Mouse (Mus musculus) liver, embryonic 16.5 days (tissue): ENCODE results near the gene Gm10961. TPM values are rescaled to one million over a fixed set of nuclear protein-coding genes. Genes with fewer than 3 reads are reported as not detected.
"Not testable (repeated sequence)": the region's sequence is repeated elsewhere in the genome, so short reads cannot be mapped to it uniquely, and the experiment has no call there.

ENCODE experiments used
- ATAC-seq: fragments of 200-750 bp; cut with Nextera tagmentation; 2 replicates; pipeline ENCODE4 v1.8.0; 2017; ENCODE audit warnings: low read depth, mild to moderate bottlenecking, moderate number of reproducible peaks, moderate library complexity
- H3K27ac ChIP-seq: fragments of 300-500 bp; sonication (generic); 2 replicates; pipeline ENCODE4 v1.5.1; 2014; ENCODE audit warnings: mild to moderate bottlenecking, low read length
- H3K27me3 ChIP-seq: fragments of 300-500 bp; sonication (generic); 2 replicates; pipeline ENCODE4 v1.6.1; 2014; ENCODE audit warnings: low read depth, low read length, mixed read lengths; ENCODE audit not compliant: control insufficient read depth, insufficient read depth
- H3K36me3 ChIP-seq: fragments of 300-500 bp; sonication (generic); 2 replicates; pipeline ENCODE4 v1.6.1; 2014; ENCODE audit warnings: mild to moderate bottlenecking; ENCODE audit not compliant: control insufficient read depth, insufficient read depth
- H3K4me1 ChIP-seq: fragments of 300-500 bp; sonication (generic); 2 replicates; pipeline ENCODE4 v1.6.1; 2014; ENCODE audit warnings: low read depth, low read length, mixed read lengths; ENCODE audit not compliant: control insufficient read depth
- H3K4me2 ChIP-seq: fragments of 300-500 bp; sonication (generic); 2 replicates; pipeline ENCODE4 v1.6.1; 2014; ENCODE audit warnings: low read depth, low read length, mixed read lengths
- H3K4me3 ChIP-seq: fragments of 300-500 bp; sonication (generic); 2 replicates; pipeline ENCODE4 v1.5.1; 2014; ENCODE audit warnings: low read depth, mild to moderate bottlenecking, low read length
- H3K9ac ChIP-seq: fragments of 300-500 bp; sonication (generic); 2 replicates; pipeline ENCODE4 v1.6.1; 2014; ENCODE audit warnings: low read depth, low read length
- H3K9me3 ChIP-seq: fragments of 300-500 bp; sonication (generic); replicated peaks from 2 replicates; pipeline ENCODE4 v1.6.1; 2016; ENCODE audit warnings: low read length; ENCODE audit not compliant: control insufficient read depth
- WGBS: fragments of 180-500 bp; shearing (Covaris S2); extraction: QIAGEN DNeasy Blood & Tissue Kit; methylation state at CpG from one replicate; pipeline ENCODE4 v1.1.7; 2014; ENCODE audit not compliant: insufficient replicate concordance; 5-methylcytosine and 5-hydroxymethylcytosine counted together
- polyA plus RNA-seq: library from polyadenylated mRNA; unstranded; fragments of >200 nt; fragmentation: Nextera tagmentation; extraction: Ambion mirVana; gene quantifications from 2 replicates; pipeline ENCODE4 v1.2.1, GENCODE M21; 2015

Gene Gm10961
- polyA plus RNA-seq, 1 experiment from 2014 or later: not detected

DNA sequence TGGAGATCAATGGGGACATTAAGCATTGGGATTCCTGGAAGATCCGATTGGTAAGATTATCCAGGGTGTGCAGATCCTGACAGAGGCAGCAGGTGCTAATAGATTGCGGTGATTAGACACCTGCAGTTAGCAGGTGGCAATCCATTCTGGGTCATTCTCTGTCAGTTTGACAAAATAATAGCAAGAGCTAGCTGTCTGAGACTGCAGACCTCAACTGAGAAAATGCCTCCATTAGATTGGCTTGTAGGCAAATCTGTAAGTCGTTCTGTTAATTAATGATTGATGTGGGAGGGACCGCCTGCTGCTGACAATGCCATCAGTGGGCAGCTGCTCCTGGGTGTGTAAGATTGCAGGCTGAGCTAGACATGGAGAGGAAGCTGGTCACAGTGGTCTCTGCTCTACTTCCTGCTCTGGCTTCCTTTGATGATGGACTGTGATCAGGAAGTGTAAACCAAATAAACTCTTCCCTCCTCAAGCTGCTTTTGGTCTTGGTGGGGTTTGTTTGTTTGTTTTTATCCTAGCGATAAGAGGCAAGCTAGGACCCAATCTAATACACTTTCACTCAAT is 6.6 kb downstream of the Gm10961 start:
- no peak overlapping the region for H3K4me2 ChIP-seq

GRCm38 (mm10) chr3:107646947-107647346 is 15.8 kb downstream of the Gm10961 start:
- no peaks in the 10 kb centered on the region for H3K4me1 ChIP-seq
- ATAC-seq: no peak
- H3K4me2 ChIP-seq: no peak overlapping the region
- no peaks in the 10 kb centered on the region for H3K36me3 ChIP-seq
- H3K27me3 ChIP-seq: no peaks in the 10 kb centered on the region
- no peak overlapping the region for H3K9ac ChIP-seq
- WGBS: 74% methylated on average over 3 of the region's 3 CpGs
- no peak overlapping the region for H3K4me3 ChIP-seq
- H3K9me3 ChIP-seq: no peaks in the 10 kb centered on the region
- H3K27ac ChIP-seq: no peak overlapping the region

More for the DNA sequence above, 6.6 kb downstream of the Gm10961 start:
- no peak overlapping the region for H3K4me3 ChIP-seq
- WGBS: 35% methylated on average over 5 of the region's 5 CpGs
- ATAC-seq: no peak
- no peaks in the 10 kb centered on the region for H3K9me3 ChIP-seq
- H3K36me3 ChIP-seq: no peaks in the 10 kb centered on the region
- no peaks in the 10 kb centered on the region for H3K4me1 ChIP-seq
- H3K27me3 ChIP-seq: no peaks in the 10 kb centered on the region
- H3K27ac ChIP-seq: no peak overlapping the region
- no peak overlapping the region for H3K9ac ChIP-seq

DNA sequence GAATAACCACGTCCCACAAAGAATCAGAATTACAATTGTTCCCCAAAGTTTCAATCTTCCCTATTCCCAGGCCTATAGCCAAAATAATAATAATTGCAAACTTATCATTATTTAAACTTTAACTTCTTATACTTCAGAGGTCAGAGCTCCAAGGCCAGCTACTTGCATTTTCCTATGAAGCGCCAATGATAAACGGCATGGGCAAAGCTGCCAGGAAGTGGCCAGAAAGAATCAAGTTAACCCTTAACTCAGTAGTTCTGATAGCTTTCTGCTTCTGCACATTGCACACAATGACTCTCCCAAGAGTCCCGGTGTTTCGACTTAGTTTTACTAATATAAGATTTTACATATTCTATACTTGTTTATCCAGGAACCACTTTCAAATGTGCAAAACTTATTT is 19.2 kb downstream of the Gm10961 start:
- not testable (repeated sequence) for H3K4me2 ChIP-seq, H3K4me1 ChIP-seq, ATAC-seq, H3K27ac ChIP-seq, H3K36me3 ChIP-seq, H3K27me3 ChIP-seq, H3K9ac ChIP-seq, H3K9me3 ChIP-seq, H3K4me3 ChIP-seq
- WGBS: 52% methylated on average over 5 of the region's 5 CpGs

DNA sequence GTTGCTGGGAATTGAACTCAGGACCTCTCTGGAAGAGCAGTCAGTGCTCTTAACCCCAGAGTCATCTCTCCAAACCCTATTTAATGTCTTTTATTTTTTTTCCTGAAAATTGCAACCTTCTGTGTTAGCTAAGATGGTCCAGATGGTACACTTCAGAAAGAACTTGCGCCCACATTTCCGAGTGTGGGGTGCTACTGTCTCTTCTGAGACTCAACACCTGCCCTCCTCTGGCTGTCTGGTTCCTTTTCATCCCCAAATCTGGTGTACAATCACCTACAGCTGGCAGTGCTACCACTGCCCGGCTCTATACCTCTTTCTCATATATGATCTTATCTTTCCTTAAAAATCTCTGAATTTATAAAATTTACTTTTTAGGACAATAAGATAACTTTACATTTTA is 21.8 kb downstream of the Gm10961 start:
- Histone ChIP-seq H3K4me3 (no peak overlapping the region), H3K27ac (no peak overlapping the region), H3K27me3 (no peaks in the 10 kb centered on the region), H3K4me2 (no peak overlapping the region), H3K36me3 (no peaks in the 10 kb centered on the region), H3K9me3 (no peaks in the 10 kb centered on the region), H3K9ac (no peak overlapping the region), H3K4me1 (no peaks in the 10 kb centered on the region)
- ATAC-seq: no peak
- 76% methylated on average over 3 of the region's 3 CpGs for WGBS

DNA sequence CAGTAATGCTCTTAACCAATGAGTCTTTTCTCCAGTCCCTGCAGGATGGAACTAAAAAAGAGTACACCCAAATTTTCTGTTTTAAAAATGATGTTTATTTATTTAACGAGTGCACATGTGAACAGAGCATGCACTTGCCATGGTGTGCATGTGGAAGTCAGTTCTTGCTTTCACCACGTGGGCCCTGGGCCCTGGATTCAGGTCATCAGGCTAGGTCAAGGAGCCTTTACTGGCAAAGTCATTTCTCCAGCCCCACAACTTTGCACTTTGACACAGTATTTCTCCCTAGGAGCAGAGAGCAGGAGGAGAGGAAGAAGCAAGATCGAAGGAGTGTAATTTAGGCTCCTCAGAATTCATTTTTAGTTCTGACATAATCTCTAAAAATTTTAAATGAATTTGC is 23.7 kb downstream of the Gm10961 start:
- Histone ChIP-seq H3K4me2 (no peak overlapping the region), H3K9me3 (no peaks in the 10 kb centered on the region), H3K9ac (no peak overlapping the region), H3K27me3 (no peaks in the 10 kb centered on the region), H3K4me1 (no peaks in the 10 kb centered on the region), H3K27ac (no peak overlapping the region), H3K36me3 (no peaks in the 10 kb centered on the region), H3K4me3 (no peak overlapping the region)
- ATAC-seq: no peak
- 63% methylated on average over 3 of the region's 3 CpGs for WGBS

GRCm38 (mm10) chr3:107655491-107655890 is 24.4 kb downstream of the Gm10961 start:
- Histone ChIP-seq H3K9me3 (no peaks in the 10 kb centered on the region), H3K4me3 (no peak overlapping the region), H3K4me2 (no peak overlapping the region), H3K36me3 (no peaks in the 10 kb centered on the region), H3K9ac (no peak overlapping the region), H3K4me1 (no peaks in the 10 kb centered on the region), H3K27ac (no peak overlapping the region), H3K27me3 (no peaks in the 10 kb centered on the region)
- WGBS: 71% methylated on average over 3 of the region's 3 CpGs
- ATAC-seq: no peak

- Histone ChIP-seq H3K4me2 (no peak overlapping the region), H3K27me3 (no peaks in the 10 kb centered on the region), H3K4me1 (no peaks in the 10 kb centered on the region), H3K9me3 (no peaks in the 10 kb centered on the region), H3K9ac (no peak overlapping the region), H3K27ac (no peak overlapping the region), H3K4me3 (no peak overlapping the region), H3K36me3 (no peaks in the 10 kb centered on the region)
- WGBS: 73% methylated on average over 2 of the region's 2 CpGs
- no peak for ATAC-seq
These were observed 25.0 kb downstream of the Gm10961 start for GRCm38 (mm10) chr3:107656151-107656550.

- ATAC-seq: no peak
- Histone ChIP-seq H3K4me1 (no peaks in the 10 kb centered on the region), H3K27me3 (no peaks in the 10 kb centered on the region), H3K9ac (no peak overlapping the region), H3K9me3 (no peaks in the 10 kb centered on the region), H3K27ac (no peak overlapping the region), H3K36me3 (0 out of 2 replicates have a peak, but pooled peaks cover 3% of the 10 kb centered on the region), H3K4me3 (no peak overlapping the region), H3K4me2 (no peak overlapping the region)
- WGBS: 58% methylated on average over 4 of the region's 4 CpGs
These were observed 25.8 kb downstream of the Gm10961 start for GRCm38 (mm10) chr3:107656888-107657287.

- H3K4me3 ChIP-seq: no peak overlapping the region
- H3K9me3 ChIP-seq: no peaks in the 10 kb centered on the region
- ATAC-seq: no peak
- no peaks in the 10 kb centered on the region for H3K4me1 ChIP-seq
- H3K9ac ChIP-seq: no peak overlapping the region
- H3K27me3 ChIP-seq: no peaks in the 10 kb centered on the region
- peaks cover 3% of the 10 kb centered on the region for H3K36me3 ChIP-seq
- no peak overlapping the region for H3K4me2 ChIP-seq
- H3K27ac ChIP-seq: no peak overlapping the region
- 81% methylated on average over 1 of the region's 1 CpGs for WGBS
These were observed 27.9 kb downstream of the Gm10961 start for GRCm38 (mm10) chr3:107659000-107659399.
